Mouse (Mus musculus): Measurements from ENCODE around the gene Smim4. TPM values are rescaled to one million over a fixed set of nuclear protein-coding genes. Genes with fewer than 3 reads are reported as not detected.

Smim4 gene
- 0.93 and 5.0 TPM in 2 replicates for total RNA-seq (2014; rRNA removed)
- 59.5 and 64.8 TPM in 2 replicates for polyA plus RNA-seq (2015; fragmentation: Nextera tagmentation; extraction: Ambion mirVana)

GRCm38 (mm10) chr14:31128826-31129219, at the start of gene Smim4:
TSS of gene Smim4 (minus strand) at chr14:31128956.
- peak within 1 kb of the TSS; percentile 87 for H3K4me2 ChIP-seq (ENCODE audit: low read depth, low read length)
- peak; percentile 76 for TF ChIP-seq CTCF (IDR thresholded peaks at IDR 0.05; ENCODE audit: low read depth)
- no peaks in the 10 kb centered on the region for H3K9me3 ChIP-seq (ENCODE audit: low read length)
- peak within 1 kb of the TSS; percentile 62 for H3K9ac ChIP-seq (replicated peaks; ENCODE audit: low read length)
- H3K27ac ChIP-seq: peak within 1 kb of the TSS; percentile 72
- ATAC-seq (peak; percentile 96), DNase-seq (ENCODE audit: low spot score) (peak; percentile 100)
- no peaks in the 10 kb centered on the region for H3K36me3 ChIP-seq (ENCODE audit: insufficient read depth, low read length)
- peak within 1 kb of the TSS; percentile 59 for H3K4me3 ChIP-seq (ENCODE audit: low read length)
- 1% methylated on average over 33 of the region's 33 CpGs for WGBS
- no peaks in the 10 kb centered on the region for H3K27me3 ChIP-seq (ENCODE audit: insufficient read depth, low read length)
- H3K4me1 ChIP-seq (ENCODE audit: insufficient read depth, low read length): peaks cover 34% of the 10 kb centered on the region

GRCm38 (mm10) chr14:31177715-31178114, 49.0 kb upstream of the Smim4 start:
- no peak overlapping the region for H3K4me2 ChIP-seq (ENCODE audit: low read depth, low read length)
- H3K36me3 ChIP-seq (ENCODE audit: insufficient read depth, low read length): peaks cover 90% of the 10 kb centered on the region
- H3K4me1 ChIP-seq (ENCODE audit: insufficient read depth, low read length): no peaks in the 10 kb centered on the region
- no peak for DNase-seq (ENCODE audit: low spot score)
- no peak for TF ChIP-seq CTCF (IDR thresholded peaks at IDR 0.05; ENCODE audit: low read depth)
- 86% methylated on average over 5 of the region's 5 CpGs for WGBS
- ATAC-seq: no peak
- no peaks in the 10 kb centered on the region for H3K9me3 ChIP-seq (ENCODE audit: low read length)
- no peak overlapping the region for H3K4me3 ChIP-seq (ENCODE audit: low read length)
- H3K27me3 ChIP-seq (ENCODE audit: insufficient read depth, low read length): no peaks in the 10 kb centered on the region
- no peak overlapping the region for H3K27ac ChIP-seq
- H3K9ac ChIP-seq (replicated peaks; ENCODE audit: low read length): no peak overlapping the region

GRCm38 (mm10) chr14:31177287-31177686, 48.5 kb upstream of the Smim4 start:
- Histone ChIP-seq H3K4me1 (ENCODE audit: insufficient read depth, low read length) (no peaks in the 10 kb centered on the region), H3K9me3 (ENCODE audit: low read length) (no peaks in the 10 kb centered on the region), H3K4me3 (ENCODE audit: low read length) (no peak overlapping the region), H3K4me2 (ENCODE audit: low read depth, low read length) (no peak overlapping the region), H3K36me3 (ENCODE audit: insufficient read depth, low read length) (peaks cover 90% of the 10 kb centered on the region), H3K27ac (no peak overlapping the region), H3K27me3 (ENCODE audit: insufficient read depth, low read length) (no peaks in the 10 kb centered on the region), H3K9ac (replicated peaks; ENCODE audit: low read length) (no peak overlapping the region)
- no peak for TF ChIP-seq CTCF (IDR thresholded peaks at IDR 0.05; ENCODE audit: low read depth)
- 90% methylated on average over 16 of the region's 16 CpGs for WGBS
- DNase-seq (ENCODE audit: low spot score) (no peak), ATAC-seq (no peak)

GRCm38 (mm10) chr14:31173537-31173936, 44.8 kb upstream of the Smim4 start:
- 89% methylated on average over 7 of the region's 7 CpGs for WGBS
- TF ChIP-seq CTCF (IDR thresholded peaks at IDR 0.05; ENCODE audit: low read depth): no peak

GRCm38 (mm10) chr14:31172781-31173455, 44.2 kb upstream of the Smim4 start:
- H3K36me3 ChIP-seq (ENCODE audit: insufficient read depth, low read length): peaks cover 71% of the 10 kb centered on the region
- H3K4me1 ChIP-seq (ENCODE audit: insufficient read depth, low read length): no peaks in the 10 kb centered on the region
- no peak overlapping the region for H3K4me3 ChIP-seq (ENCODE audit: low read length)
- H3K9me3 ChIP-seq (ENCODE audit: low read length): no peaks in the 10 kb centered on the region
- H3K27ac ChIP-seq: no peak overlapping the region
- H3K4me2 ChIP-seq (ENCODE audit: low read depth, low read length): no peak overlapping the region
- no peak for ATAC-seq
- no peaks in the 10 kb centered on the region for H3K27me3 ChIP-seq (ENCODE audit: insufficient read depth, low read length)
- TF ChIP-seq CTCF (IDR thresholded peaks at IDR 0.05; ENCODE audit: low read depth): no peak
- WGBS: 78% methylated on average over 18 of the region's 18 CpGs
- DNase-seq (ENCODE audit: low spot score): no peak
- no peak overlapping the region for H3K9ac ChIP-seq (replicated peaks; ENCODE audit: low read length)

More at GRCm38 (mm10) chr14:31173537-31173936, 44.8 kb upstream of the Smim4 start:
- Histone ChIP-seq H3K27me3 (ENCODE audit: insufficient read depth, low read length) (no peaks in the 10 kb centered on the region), H3K27ac (no peak overlapping the region), H3K36me3 (ENCODE audit: insufficient read depth, low read length) (peaks cover 73% of the 10 kb centered on the region), H3K9ac (replicated peaks; ENCODE audit: low read length) (no peak overlapping the region), H3K9me3 (ENCODE audit: low read length) (no peaks in the 10 kb centered on the region), H3K4me1 (ENCODE audit: insufficient read depth, low read length) (no peaks in the 10 kb centered on the region), H3K4me3 (ENCODE audit: low read length) (no peak overlapping the region), H3K4me2 (ENCODE audit: low read depth, low read length) (no peak overlapping the region)
- DNase-seq (ENCODE audit: low spot score): no peak
- ATAC-seq: no peak

- DNase-seq (ENCODE audit: low spot score) (no peak), ATAC-seq (no peak)
- Histone ChIP-seq H3K4me2 (ENCODE audit: low read depth, low read length) (no peak overlapping the region), H3K4me3 (ENCODE audit: low read length) (no peak overlapping the region), H3K36me3 (ENCODE audit: insufficient read depth, low read length) (peaks cover 60% of the 10 kb centered on the region), H3K27me3 (ENCODE audit: insufficient read depth, low read length) (no peaks in the 10 kb centered on the region), H3K9ac (replicated peaks; ENCODE audit: low read length) (no peak overlapping the region), H3K4me1 (ENCODE audit: insufficient read depth, low read length) (peaks cover 7% of the 10 kb centered on the region), H3K27ac (no peak overlapping the region), H3K9me3 (ENCODE audit: low read length) (no peaks in the 10 kb centered on the region)
- 93% methylated on average over 15 of the region's 15 CpGs for WGBS
- no peak for TF ChIP-seq CTCF (IDR thresholded peaks at IDR 0.05; ENCODE audit: low read depth)
Observed at GRCm38 (mm10) chr14:31171821-31172220, 43.1 kb upstream of the Smim4 start.

- Histone ChIP-seq H3K9ac (replicated peaks; ENCODE audit: low read length) (no peak overlapping the region), H3K4me2 (ENCODE audit: low read depth, low read length) (no peak overlapping the region), H3K36me3 (ENCODE audit: insufficient read depth, low read length) (peaks cover 56% of the 10 kb centered on the region), H3K9me3 (ENCODE audit: low read length) (no peaks in the 10 kb centered on the region), H3K4me3 (ENCODE audit: low read length) (no peak overlapping the region), H3K27me3 (ENCODE audit: insufficient read depth, low read length) (no peaks in the 10 kb centered on the region), H3K27ac (no peak overlapping the region), H3K4me1 (ENCODE audit: insufficient read depth, low read length) (peaks cover 11% of the 10 kb centered on the region)
- no peak for TF ChIP-seq CTCF (IDR thresholded peaks at IDR 0.05; ENCODE audit: low read depth)
- 63% methylated on average over 11 of the region's 11 CpGs for WGBS
- peak; percentile 42 for DNase-seq (ENCODE audit: low spot score)
- ATAC-seq: 0 out of 2 replicates have a peak, but pooled peaks have one; percentile 37
Observed at GRCm38 (mm10) chr14:31171386-31171785, 42.6 kb upstream of the Smim4 start.
